8 mouse cellular contexts compared by ENCODE assay signal in the genomic region with DNA sequence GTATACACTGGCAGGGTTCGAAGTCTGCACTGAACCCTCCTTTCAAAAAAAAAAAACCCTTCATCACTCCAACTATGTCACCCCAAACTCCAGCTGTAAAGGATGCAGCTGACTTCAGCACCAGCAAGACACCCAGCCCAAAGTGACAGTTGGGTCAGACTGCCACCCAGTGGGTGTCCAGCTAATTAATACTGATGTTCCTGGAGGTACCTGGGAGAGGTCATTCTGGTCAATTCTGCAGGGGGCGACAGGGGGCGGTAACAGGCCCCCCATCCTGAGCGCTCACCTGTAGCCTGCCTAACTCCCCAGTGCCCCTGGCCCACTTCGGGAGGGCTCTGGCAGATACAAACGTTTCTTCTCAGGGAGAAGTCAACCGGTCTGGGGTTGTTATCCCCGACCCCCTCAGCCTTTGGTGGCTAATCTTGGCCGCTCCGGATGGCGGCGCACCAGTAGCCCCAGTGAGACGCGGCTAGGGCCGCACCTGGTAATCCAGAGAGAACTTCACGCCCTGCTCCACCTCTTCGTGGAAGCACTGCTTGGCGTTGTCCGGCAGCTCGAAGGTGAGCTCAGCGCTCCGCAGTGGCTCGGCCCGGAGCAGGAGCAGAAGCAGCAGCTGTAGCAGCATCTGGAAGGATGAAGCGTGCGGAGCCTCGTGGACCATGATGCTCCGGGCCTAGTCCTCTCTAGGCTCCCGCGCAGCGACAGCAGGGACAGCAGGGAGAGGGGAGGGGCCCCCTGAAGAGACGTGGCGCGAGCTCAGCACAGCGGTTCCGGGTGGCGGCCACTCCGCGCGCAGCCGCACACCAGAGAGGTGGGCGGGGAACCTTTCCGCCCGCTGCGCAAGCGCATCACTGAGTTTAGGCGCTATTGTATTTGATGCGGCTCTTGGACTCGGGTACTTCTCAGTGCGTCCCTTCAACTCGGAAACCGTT. TPM values are rescaled to one million over a fixed set of nuclear protein-coding genes. Genes with fewer than 3 reads are reported as not detected.
DNase-seq lines count a peak whose midpoint lies in the region; ATAC-seq and TF ChIP-seq lines count a peak whose summit lies in the region.

Gene Tmed3, minus strand, starts transcription at position 804 of the 932 bp plus-strand sequence.

- peak within 1 kb of the TSS; percentile 91 for H3K4me2 ChIP-seq in embryonic facial prominence, embryonic 13.5 days
- peak within 1 kb of the TSS; percentile 85 for H3K4me2 ChIP-seq in limb, embryonic 12.5 days
- H3K4me2 ChIP-seq in midbrain, embryonic 15.5 days = peak within 1 kb of the TSS; percentile 94

- peaks cover 30% of the 10 kb centered on the region for H3K36me3 ChIP-seq in embryonic facial prominence, embryonic 13.5 days
- no peaks in the 10 kb centered on the region for H3K36me3 ChIP-seq in kidney, adult 2 months (ENCODE audit: control insufficient read depth, insufficient read depth, low read length)
- H3K36me3 ChIP-seq in limb, embryonic 12.5 days = peaks cover 24% of the 10 kb centered on the region
- peaks cover 2% of the 10 kb centered on the region; the same call in 1 of the 2 replicates for H3K36me3 ChIP-seq in midbrain, embryonic 15.5 days (replicated peaks)
- H3K36me3 ChIP-seq in spleen, adult 2 months (ENCODE audit: control insufficient read depth, insufficient read depth, low read length) = peaks cover 3% of the 10 kb centered on the region

- peak within 1 kb of the TSS; percentile 87 for H3K9ac ChIP-seq in embryonic facial prominence, embryonic 13.5 days
- H3K9ac ChIP-seq in limb, embryonic 12.5 days (replicated peaks) = peak within 1 kb of the TSS; percentile 84
- peak within 1 kb of the TSS; percentile 77 for H3K9ac ChIP-seq in midbrain, embryonic 15.5 days

- peak; percentile 94 for DNase-seq in 3134 (ENCODE audit: extremely low read depth, insufficient read length, low spot score)
- DNase-seq in adrenal gland, postnatal 36 days = peak; percentile 95 to 96
- DNase-seq in heart, adult 18-20 months = peak; percentile 93 to 96
- peak; percentile 95 for DNase-seq in kidney, adult 2 months
- peak; percentile 72 to 90 for DNase-seq in spleen, adult 2 months (ENCODE audit: low read depth in 1 of 2, low spot score in 2 of 2)

- peak; percentile 96 for ATAC-seq in embryonic facial prominence, embryonic 13.5 days (ENCODE audit: insufficient number of reproducible peaks, insufficient read depth, low FRiP score, low TSS enrichment, low read depth)
- peak; percentile 98 for ATAC-seq in limb, embryonic 12.5 days (ENCODE audit: insufficient number of reproducible peaks, insufficient read depth, low FRiP score, low TSS enrichment, low read depth)
- ATAC-seq in midbrain, embryonic 15.5 days (replicated peaks) = peak; percentile 100

- peak; percentile 38; the same call in 1 of the 2 replicates for TF ChIP-seq CTCF in kidney, adult 2 months (conservative IDR thresholded peaks at IDR 0.05; ENCODE audit: insufficient read depth, insufficient read length, low read depth, low read length)
- TF ChIP-seq CTCF in spleen, adult 2 months (IDR thresholded peaks at IDR 0.05; ENCODE audit: extremely low read depth, insufficient read depth, insufficient read length, insufficient replicate concordance) = peak; percentile 24; the same call in 1 of the 2 replicates

- no peaks in the 10 kb centered on the region for H3K27me3 ChIP-seq in embryonic facial prominence, embryonic 13.5 days
- no peaks in the 10 kb centered on the region for H3K27me3 ChIP-seq in kidney, adult 2 months (replicated peaks; ENCODE audit: control insufficient read depth, insufficient read depth, low read length)
- H3K27me3 ChIP-seq in limb, embryonic 12.5 days = no peaks in the 10 kb centered on the region
- H3K27me3 ChIP-seq in midbrain, embryonic 15.5 days (replicated peaks) = no peaks in the 10 kb centered on the region
- no peaks in the 10 kb centered on the region for H3K27me3 ChIP-seq in spleen, adult 2 months (ENCODE audit: control insufficient read depth, insufficient read depth, low read length)

- peak within 1 kb of the TSS; percentile 66 for H3K4me3 ChIP-seq in embryonic facial prominence, embryonic 13.5 days
- H3K4me3 ChIP-seq in kidney, adult 2 months (ENCODE audit: insufficient read depth, low read depth, low read length) = peak within 1 kb of the TSS; percentile 61
- peak within 1 kb of the TSS; percentile 64 for H3K4me3 ChIP-seq in limb, embryonic 12.5 days (replicated peaks)
- H3K4me3 ChIP-seq in midbrain, embryonic 15.5 days = peak within 1 kb of the TSS; percentile 69
- peak within 1 kb of the TSS; percentile 69 for H3K4me3 ChIP-seq in spleen, adult 2 months (ENCODE audit: extremely low read depth, insufficient read depth, insufficient read length)

- H3K4me1 ChIP-seq in embryonic facial prominence, embryonic 13.5 days = peaks cover 7% of the 10 kb centered on the region
- H3K4me1 ChIP-seq in kidney, adult 2 months (ENCODE audit: control insufficient read depth, insufficient read depth, low read length) = no peaks in the 10 kb centered on the region
- peaks cover 7% of the 10 kb centered on the region; the same call in 1 of the 2 replicates for H3K4me1 ChIP-seq in limb, embryonic 12.5 days (replicated peaks)
- peaks cover 13% of the 10 kb centered on the region for H3K4me1 ChIP-seq in midbrain, embryonic 15.5 days
- H3K4me1 ChIP-seq in spleen, adult 2 months (ENCODE audit: control insufficient read depth, insufficient read depth, insufficient read length) = peaks cover 6% of the 10 kb centered on the region; the same call in 1 of the 2 replicates

- peak within 1 kb of the TSS; percentile 84 for H3K27ac ChIP-seq in embryonic facial prominence, embryonic 13.5 days
- peak within 1 kb of the TSS; percentile 32; the same call in 1 of the 2 replicates for H3K27ac ChIP-seq in kidney, adult 2 months (ENCODE audit: insufficient read depth, low read depth, low read length)
- peak within 1 kb of the TSS; percentile 89 for H3K27ac ChIP-seq in limb, embryonic 12.5 days
- peak within 1 kb of the TSS; percentile 82 for H3K27ac ChIP-seq in midbrain, embryonic 15.5 days
- H3K27ac ChIP-seq in spleen, adult 2 months (ENCODE audit: insufficient read depth, low read length) = peak within 1 kb of the TSS; percentile 54

- WGBS in embryonic facial prominence, embryonic 13.5 days = 1% methylated on average over 52 of the region's 52 CpGs
- 1% methylated on average over 52 of the region's 52 CpGs for WGBS in kidney, adult 2 months
- WGBS in limb, embryonic 12.5 days = 2% methylated on average over 52 of the region's 52 CpGs
- 2% methylated on average over 52 of the region's 52 CpGs for WGBS in midbrain, embryonic 15.5 days
- 2% methylated on average over 52 of the region's 52 CpGs for WGBS in spleen, adult 2 months

- H3K9me3 ChIP-seq in embryonic facial prominence, embryonic 13.5 days = no peaks in the 10 kb centered on the region
- no peaks in the 10 kb centered on the region for H3K9me3 ChIP-seq in limb, embryonic 12.5 days
- H3K9me3 ChIP-seq in midbrain, embryonic 15.5 days = no peaks in the 10 kb centered on the region

- TF ChIP-seq POLR2A in kidney, adult 2 months (IDR thresholded peaks at IDR 0.05; ENCODE audit: low read depth, low read length) = peak; percentile 26
- peak; percentile 52 for TF ChIP-seq POLR2A in spleen, adult 2 months (IDR thresholded peaks at IDR 0.05; ENCODE audit: low read depth, low read length)

RNA-seq across cellular contexts. Expression of gene Tmed3, which starts in this region (rescaled TPM):
- total RNA-seq in adrenal gland, postnatal 36 days (2021) = 10 to 100 TPM; 67.3 to 92.8 TPM
- 102 and 110 TPM in 2 replicates for polyA plus RNA-seq in embryonic facial prominence, embryonic 13.5 days (2015; fragmentation: Nextera tagmentation; extraction: Ambion mirVana)
- total RNA-seq in heart, adult 18-20 months (2021) = 10 to 100 TPM; 24.2 to 27.5 TPM
- polyA plus RNA-seq in kidney, adult 2 months (2012; rRNA removed) = 82.4 and 87.7 TPM in 2 replicates
- polyA plus RNA-seq in limb, embryonic 12.5 days (2016; fragmentation: Nextera tagmentation; extraction: Ambion mirVana) = 59.9 and 65.9 TPM in 2 replicates
- 52.7 and 58.4 TPM in 2 replicates for polyA plus RNA-seq in midbrain, embryonic 15.5 days (2015; fragmentation: Nextera tagmentation; extraction: Ambion mirVana)
- 38.5 and 43.9 TPM in 2 replicates for polyA plus RNA-seq in spleen, adult 2 months (2012; rRNA removed)

Comparison
In these comparisons a context has a peak if more than half of its experiments do, and no peak if none do; other contexts are left out.
1. Peak in every context shown above with its lines: DNase-seq, ATAC-seq, H3K4me3 ChIP-seq and H3K27ac ChIP-seq.
2. H3K27ac ChIP-seq: peak in every context shown above with its lines; median percentile 89 in limb, embryonic 12.5 days; 84 in embryonic facial prominence, embryonic 13.5 days; 82 in midbrain, embryonic 15.5 days; 54 in spleen, adult 2 months; 32 in kidney, adult 2 months.